25 mouse cellular contexts compared by ENCODE assay signal in the genomic region with DNA sequence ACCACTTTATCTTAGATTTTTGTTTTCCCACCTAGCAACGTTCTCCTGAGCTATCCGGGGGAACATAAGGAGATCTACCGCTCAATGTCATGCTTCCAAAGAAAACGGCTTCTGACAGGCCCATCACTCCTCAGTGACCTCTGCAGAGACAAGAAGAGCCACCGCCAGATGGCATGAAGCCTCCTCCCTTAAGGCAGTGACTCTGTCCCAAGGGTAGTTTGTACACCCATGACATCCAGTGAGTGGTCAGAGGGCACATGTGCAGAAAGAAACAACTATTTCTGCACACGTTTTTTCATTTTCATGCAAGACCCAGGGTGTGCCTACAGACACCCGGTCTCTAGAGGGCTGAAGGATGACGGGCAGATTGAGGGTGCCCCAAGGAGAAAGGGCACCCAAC. TPM values are rescaled to one million over a fixed set of nuclear protein-coding genes. Genes with fewer than 3 reads are reported as not detected.
DNase-seq lines count a peak whose midpoint lies in the region; ATAC-seq and TF ChIP-seq lines count a peak whose summit lies in the region.
"Had no signal": no experiment of that assay in that cellular context is flagged by ENCODE, and none has a peak within 500 bp of the region (broad histone marks: within the 10 kb centered on the region; RNA-seq: fewer than 3 reads in every experiment).

No protein-coding gene starts in this region.

- intact Hi-C loops in left cerebral cortex, postnatal 4 days (cut with DNase I), result loop anchor here (10.0 kb wide), 1 partner anchor 176 kb away; no protein-coding TSS in a partner anchor
- intact Hi-C loops in left cerebral cortex, postnatal 10 days (cut with DNase I), result loop anchor here (5.0 kb wide), 1 partner anchor 33 kb away; no protein-coding TSS in a partner anchor

- peak; percentile 17 for DNase-seq in left cerebral cortex, postnatal 4 days
- no peak for DNase-seq in left cerebral cortex, postnatal 10 days (ENCODE audit: extremely low spot score in 1 of 2, low spot score in 2 of 2)
- DNase-seq in 416B (ENCODE audit: low read depth), result peak; percentile 64
- DNase-seq in A20 (ENCODE audit: low read depth, low spot score), result peak; percentile 64
- peak; percentile 65 for DNase-seq in MN1 (ENCODE audit: low spot score)
- DNase-seq in spleen, postnatal 14 days (ENCODE audit: low spot score in 2 of 2), result no peak
- DNase-seq in hindbrain, postnatal 0 days (ENCODE audit: low spot score), result no peak
- DNase-seq: adrenal gland, adult 8-10 months; adrenal gland, postnatal 14 days; adrenal gland, postnatal 36 days; cerebellum, adult 11-12 months; cerebellum, adult 2 months; cerebellum, adult 9-10 months; cerebellum, postnatal 25 days; forebrain, postnatal 0 days had no signal

- H3K4me1 ChIP-seq in hindbrain, postnatal 0 days (ENCODE audit: insufficient read depth, low read length), result no peaks in the 10 kb centered on the region

- no peak overlapping the region for H3K27ac ChIP-seq in hindbrain, postnatal 0 days
- H3K27ac ChIP-seq: embryonic facial prominence, embryonic 10.5 days; embryonic facial prominence, embryonic 12.5 days; forebrain, embryonic 13.5 days; forebrain, embryonic 15.5 days had no signal

- no peaks in the 10 kb centered on the region for H3K9me3 ChIP-seq in hindbrain, postnatal 0 days (ENCODE audit: low read length)
- H3K9me3 ChIP-seq: embryonic facial prominence, embryonic 10.5 days; embryonic facial prominence, embryonic 12.5 days; forebrain, embryonic 13.5 days; forebrain, embryonic 15.5 days; G1E had no signal

- no peak for ATAC-seq in hindbrain, postnatal 0 days
- ATAC-seq: CD4-positive, CD25-positive, alpha-beta regulatory T cell, adult 4 months; forebrain, embryonic 13.5 days; forebrain, embryonic 15.5 days; forebrain, postnatal 0 days had no signal

- H3K36me3 ChIP-seq in hindbrain, postnatal 0 days (ENCODE audit: insufficient read depth, low read length), result no peaks in the 10 kb centered on the region
- H3K36me3 ChIP-seq: embryonic facial prominence, embryonic 10.5 days; embryonic facial prominence, embryonic 12.5 days; forebrain, embryonic 15.5 days; G1E had no signal

- no peak overlapping the region for H3K4me2 ChIP-seq in hindbrain, postnatal 0 days (ENCODE audit: low read depth, low read length)
- H3K4me2 ChIP-seq: embryonic facial prominence, embryonic 12.5 days; forebrain, embryonic 13.5 days; forebrain, embryonic 15.5 days had no signal

- no peaks in the 10 kb centered on the region for H3K27me3 ChIP-seq in hindbrain, postnatal 0 days (ENCODE audit: insufficient read depth, low read length)
- H3K27me3 ChIP-seq: embryonic facial prominence, embryonic 12.5 days; forebrain, embryonic 13.5 days; forebrain, embryonic 15.5 days had no signal

- no peak overlapping the region for H3K4me3 ChIP-seq in hindbrain, postnatal 0 days (ENCODE audit: low read length)
- H3K4me3 ChIP-seq: embryonic facial prominence, embryonic 10.5 days; embryonic facial prominence, embryonic 12.5 days; forebrain, embryonic 13.5 days; forebrain, embryonic 15.5 days had no signal

- WGBS in hindbrain, postnatal 0 days, result 72% methylated on average over 8 of the region's 8 CpGs

- TF ChIP-seq CTCF in hindbrain, postnatal 0 days (IDR thresholded peaks at IDR 0.05; ENCODE audit: low read depth), result no peak

- no peak overlapping the region for H3K9ac ChIP-seq in hindbrain, postnatal 0 days (replicated peaks; ENCODE audit: low read length)
- H3K9ac ChIP-seq: embryonic facial prominence, embryonic 12.5 days; forebrain, embryonic 13.5 days; forebrain, embryonic 15.5 days; forebrain, postnatal 0 days had no signal

RNA-seq across cellular contexts. Expression of a gene that starts 9.2 kb away (rescaled TPM):
- total RNA-seq in left cerebral cortex, postnatal 4 days (2021), result not detected
- not detected for total RNA-seq in left cerebral cortex, postnatal 10 days (2021)
- not detected in 2 replicates for total RNA-seq in hindbrain, postnatal 0 days (2014; rRNA removed)
- not detected in 2 replicates for polyA plus RNA-seq in hindbrain, postnatal 0 days (2015; fragmentation: Nextera tagmentation; extraction: Ambion mirVana)
- total RNA-seq: CH12.LX; forebrain, postnatal 0 days; G1E had no signal
- polyA plus RNA-seq: CD4-positive, CD25-positive, alpha-beta regulatory T cell, adult 4 months; cerebellum, adult 2 months; cortical plate, adult 2 months; embryonic facial prominence, embryonic 14.5 days; forebrain, embryonic 11.5 days; forebrain, embryonic 13.5 days; forebrain, embryonic 15.5 days; forebrain, postnatal 0 days; G1E had no signal

RNA-seq across cellular contexts. Expression of a gene that starts 26.2 kb away (rescaled TPM):
- total RNA-seq in left cerebral cortex, postnatal 4 days (2021), result 100 to 1,000 TPM; 204 to 220 TPM
- total RNA-seq in left cerebral cortex, postnatal 10 days (2021), result 100 to 1,000 TPM; 308 to 325 TPM
- 538 and 549 TPM in 2 replicates for total RNA-seq in hindbrain, postnatal 0 days (2014; rRNA removed)
- 1,243 and 1,257 TPM in 2 replicates for polyA plus RNA-seq in hindbrain, postnatal 0 days (2015; fragmentation: Nextera tagmentation; extraction: Ambion mirVana)

Comparison
In these comparisons a context has a peak if more than half of its experiments do, and no peak if none do; other contexts are left out.
1. DNase-seq: peak in left cerebral cortex, postnatal 4 days (single experiment), 416B (single experiment), A20 (single experiment) and MN1 (single experiment); none in left cerebral cortex, postnatal 10 days (0 of 2), spleen, postnatal 14 days (0 of 2) and hindbrain, postnatal 0 days (single experiment).